Mouse (Mus musculus): ENCODE measurements around the gene Ly6g5b. TPM values are rescaled to one million over a fixed set of nuclear protein-coding genes. Genes with fewer than 3 reads are reported as not detected.

Gene Ly6g5b
- polyA plus RNA-seq, 1 experiment from 2014 or later = 0.59 TPM

GRCm38 (mm10) chr17:35080710-35081109 is 34.5 kb downstream of the Ly6g5b start:
- 89% methylated on average over 4 of the region's 4 CpGs for WGBS
- Histone ChIP-seq H3K36me3 (ENCODE audit: control insufficient read depth, insufficient read depth) (no peaks in the 10 kb centered on the region), H3K27me3 (replicated peaks; ENCODE audit: control insufficient read depth, insufficient read depth, low read length) (no peaks in the 10 kb centered on the region), H3K9me3 (ENCODE audit: control insufficient read depth) (no peaks in the 10 kb centered on the region), H3K4me3 (ENCODE audit: low read depth, low read length) (no peak overlapping the region), H3K9ac (ENCODE audit: low read depth, low read length) (no peak overlapping the region), H3K27ac (ENCODE audit: low read depth, low read length) (0 out of 2 replicates have a peak overlapping the region, but pooled peaks have one; percentile 41), H3K4me2 (replicated peaks; ENCODE audit: low read depth) (no peak overlapping the region), H3K4me1 (replicated peaks; ENCODE audit: control insufficient read depth, insufficient read depth, low read length) (peaks cover 11% of the 10 kb centered on the region; the same call in 1 of the 2 replicates)
- ATAC-seq = no peak
- no peak for TF ChIP-seq CTCF (IDR thresholded peaks at IDR 0.05; ENCODE audit: low read depth)

- H3K27me3 ChIP-seq (replicated peaks; ENCODE audit: control insufficient read depth, insufficient read depth, low read length) = no peaks in the 10 kb centered on the region
- H3K27ac ChIP-seq (ENCODE audit: low read depth, low read length) = peak overlapping the region; percentile 41; the same call in 1 of the 2 replicates
- TF ChIP-seq CTCF (IDR thresholded peaks at IDR 0.05; ENCODE audit: low read depth) = no peak
- no peaks in the 10 kb centered on the region for H3K9me3 ChIP-seq (ENCODE audit: control insufficient read depth)
- H3K4me2 ChIP-seq (replicated peaks; ENCODE audit: low read depth) = peak overlapping the region; percentile 32; the same call in 1 of the 2 replicates
- H3K9ac ChIP-seq (ENCODE audit: low read depth, low read length) = 0 out of 2 replicates have a peak overlapping the region, but pooled peaks have one; percentile 11
- 32% methylated on average over 6 of the region's 6 CpGs for WGBS
- peaks cover 11% of the 10 kb centered on the region; the same call in 1 of the 2 replicates for H3K4me1 ChIP-seq (replicated peaks; ENCODE audit: control insufficient read depth, insufficient read depth, low read length)
- peak; percentile 28 for ATAC-seq
- H3K36me3 ChIP-seq (ENCODE audit: control insufficient read depth, insufficient read depth) = no peaks in the 10 kb centered on the region
- no peak overlapping the region for H3K4me3 ChIP-seq (ENCODE audit: low read depth, low read length)
Observed at GRCm38 (mm10) chr17:35080248-35080647, 35.0 kb downstream of the Ly6g5b start.

GRCm38 (mm10) chr17:35079778-35080177 is 35.5 kb downstream of the Ly6g5b start:
- 0 out of 2 replicates have a peak overlapping the region, but pooled peaks have one; percentile 11 for H3K9ac ChIP-seq (ENCODE audit: low read depth, low read length)
- H3K4me1 ChIP-seq (replicated peaks; ENCODE audit: control insufficient read depth, insufficient read depth, low read length) = peaks cover 11% of the 10 kb centered on the region; the same call in 1 of the 2 replicates
- WGBS = 28% methylated on average over 9 of the region's 9 CpGs
- H3K36me3 ChIP-seq (ENCODE audit: control insufficient read depth, insufficient read depth) = no peaks in the 10 kb centered on the region
- H3K4me3 ChIP-seq (ENCODE audit: low read depth, low read length) = no peak overlapping the region
- H3K27ac ChIP-seq (ENCODE audit: low read depth, low read length) = peak overlapping the region; percentile 41; the same call in 1 of the 2 replicates
- no peaks in the 10 kb centered on the region for H3K27me3 ChIP-seq (replicated peaks; ENCODE audit: control insufficient read depth, insufficient read depth, low read length)
- no peaks in the 10 kb centered on the region for H3K9me3 ChIP-seq (ENCODE audit: control insufficient read depth)
- peak overlapping the region; percentile 32; the same call in 1 of the 2 replicates for H3K4me2 ChIP-seq (replicated peaks; ENCODE audit: low read depth)
- TF ChIP-seq CTCF (IDR thresholded peaks at IDR 0.05; ENCODE audit: low read depth) = peak; percentile 58
- ATAC-seq = peak; percentile 76

- peak; percentile 79 for TF ChIP-seq CTCF (IDR thresholded peaks at IDR 0.05; ENCODE audit: low read depth)
- Histone ChIP-seq H3K27ac (ENCODE audit: low read depth, low read length) (peak within 1 kb of the TSS; percentile 22; the same call in 1 of the 2 replicates), H3K9ac (ENCODE audit: low read depth, low read length) (peak within 1 kb of the TSS; percentile 44), H3K4me3 (ENCODE audit: low read depth, low read length) (peak within 1 kb of the TSS; percentile 23), H3K27me3 (replicated peaks; ENCODE audit: control insufficient read depth, insufficient read depth, low read length) (no peaks in the 10 kb centered on the region), H3K4me2 (replicated peaks; ENCODE audit: low read depth) (peak within 1 kb of the TSS; percentile 61), H3K9me3 (ENCODE audit: control insufficient read depth) (no peaks in the 10 kb centered on the region), H3K36me3 (ENCODE audit: control insufficient read depth, insufficient read depth) (no peaks in the 10 kb centered on the region), H3K4me1 (replicated peaks; ENCODE audit: control insufficient read depth, insufficient read depth, low read length) (peaks cover 11% of the 10 kb centered on the region; the same call in 1 of the 2 replicates)
- 9% methylated on average over 14 of the region's 14 CpGs for WGBS
- ATAC-seq = peak; percentile 39
Observed at GRCm38 (mm10) chr17:35077786-35078233, 37.4 kb downstream of the Ly6g5b start, which contains the start of gene Ly6g6d. TSS of gene Ly6g6d (minus strand) at chr17:35078065.

GRCm38 (mm10) chr17:35077285-35077684 is 37.9 kb downstream of the Ly6g5b start:
- H3K4me1 ChIP-seq (replicated peaks; ENCODE audit: control insufficient read depth, insufficient read depth, low read length) = peaks cover 11% of the 10 kb centered on the region; the same call in 1 of the 2 replicates
- peak overlapping the region; percentile 61 for H3K4me2 ChIP-seq (replicated peaks; ENCODE audit: low read depth)
- peak overlapping the region; percentile 44 for H3K9ac ChIP-seq (ENCODE audit: low read depth, low read length)
- 25% methylated on average over 2 of the region's 2 CpGs for WGBS
- H3K36me3 ChIP-seq (ENCODE audit: control insufficient read depth, insufficient read depth) = no peaks in the 10 kb centered on the region
- peak overlapping the region; percentile 23 for H3K4me3 ChIP-seq (ENCODE audit: low read depth, low read length)
- no peaks in the 10 kb centered on the region for H3K9me3 ChIP-seq (ENCODE audit: control insufficient read depth)
- peak overlapping the region; percentile 22; the same call in 1 of the 2 replicates for H3K27ac ChIP-seq (ENCODE audit: low read depth, low read length)
- TF ChIP-seq CTCF (IDR thresholded peaks at IDR 0.05; ENCODE audit: low read depth) = no peak
- no peak for ATAC-seq
- H3K27me3 ChIP-seq (replicated peaks; ENCODE audit: control insufficient read depth, insufficient read depth, low read length) = no peaks in the 10 kb centered on the region

- Histone ChIP-seq H3K9me3 (ENCODE audit: control insufficient read depth) (no peaks in the 10 kb centered on the region), H3K4me2 (replicated peaks; ENCODE audit: low read depth) (peak within 1 kb of the TSS; percentile 61), H3K27ac (ENCODE audit: low read depth, low read length) (peak within 1 kb of the TSS; percentile 22; the same call in 1 of the 2 replicates), H3K36me3 (ENCODE audit: control insufficient read depth, insufficient read depth) (no peaks in the 10 kb centered on the region), H3K9ac (ENCODE audit: low read depth, low read length) (peak within 1 kb of the TSS; percentile 44), H3K27me3 (replicated peaks; ENCODE audit: control insufficient read depth, insufficient read depth, low read length) (no peaks in the 10 kb centered on the region), H3K4me1 (replicated peaks; ENCODE audit: control insufficient read depth, insufficient read depth, low read length) (peaks cover 11% of the 10 kb centered on the region; the same call in 1 of the 2 replicates), H3K4me3 (ENCODE audit: low read depth, low read length) (peak within 1 kb of the TSS; percentile 23)
- WGBS = 21% methylated on average over 9 of the region's 10 CpGs
- ATAC-seq = no peak
- TF ChIP-seq CTCF (IDR thresholded peaks at IDR 0.05; ENCODE audit: low read depth) = no peak
Observed at GRCm38 (mm10) chr17:35076507-35077176, 38.6 kb downstream of the Ly6g5b start, which contains the start of gene Ly6g6e. TSS of gene Ly6g6e (plus strand) at chr17:35076902.
